Mouse (Mus musculus) adrenal gland (tissue): ENCODE measurements at regions not wholly inside any gene's neighbourhood (a gene's known extent, or its start where the extent isn't known, plus 50 kb on each side); places are given as distances from the start of the nearest gene placed in this dataset.
"Not testable (repeated sequence)": the region's sequence is repeated elsewhere in the genome, so short reads cannot be mapped to it uniquely, and the experiment has no call there.

Source experiments
- intact Hi-C: fragments of 180-260 bp; cut with DNase I; formaldehyde crosslinking; loops from one replicate; pipeline ENCODE4 v1.15.1; 2025

GRCm38 (mm10) chr17:82674593-82674992 lies 540.5 kb upstream of the Pkdcc start:
- intact Hi-C loops, result no loop called here

- intact Hi-C loops, result not testable (repeated sequence)
Observed at GRCm38 (mm10) chr17:82666557-82666956, 548.5 kb upstream of the Pkdcc start.

GRCm38 (mm10) chr17:82664352-82664751 lies 550.7 kb upstream of the Pkdcc start:
- intact Hi-C loops, result no loop called here

GRCm38 (mm10) chr17:82636459-82637189 lies 578.5 kb upstream of the Pkdcc start:
- intact Hi-C loops, result no loop called here

GRCm38 (mm10) chr17:82635849-82636248 lies 579.2 kb upstream of the Pkdcc start:
- intact Hi-C loops, result no loop called here

GRCm38 (mm10) chr17:82606642-82607175 lies 608.4 kb upstream of the Pkdcc start:
- intact Hi-C loops, result no loop called here

GRCm38 (mm10) chr17:82583801-82584200 lies 631.3 kb upstream of the Pkdcc start:
- intact Hi-C loops, result no loop called here

GRCm38 (mm10) chr17:82533521-82533920 lies 681.6 kb upstream of the Pkdcc start:
- intact Hi-C loops, result no loop called here

GRCm38 (mm10) chr17:82518129-82518528 lies 697.0 kb upstream of the Pkdcc start:
- intact Hi-C loops, result no loop called here

- intact Hi-C loops, result no loop called here
Observed at GRCm38 (mm10) chr17:82516850-82517249, 698.2 kb upstream of the Pkdcc start.

- intact Hi-C loops, result no loop called here
Observed at GRCm38 (mm10) chr17:82513816-82514215, 701.3 kb upstream of the Pkdcc start.

GRCm38 (mm10) chr17:82504291-82504690 lies 710.8 kb upstream of the Pkdcc start:
- intact Hi-C loops, result no loop called here

- intact Hi-C loops, result loop anchor here (10.0 kb wide), 1 partner anchor 229 kb away; no protein-coding TSS in a partner anchor
Observed at GRCm38 (mm10) chr17:82485544-82485943, 729.5 kb upstream of the Pkdcc start.

- intact Hi-C loops, result loop anchor here (10.0 kb wide), 1 partner anchor 230 kb away; no protein-coding TSS in a partner anchor
Observed at GRCm38 (mm10) chr17:82484609-82485008, 730.5 kb upstream of the Pkdcc start.

GRCm38 (mm10) chr17:82457972-82458371 lies 719.8 kb upstream of the Slc8a1 start:
- intact Hi-C loops, result no loop called here

GRCm38 (mm10) chr17:82453847-82454246 lies 715.7 kb upstream of the Slc8a1 start:
- intact Hi-C loops, result no loop called here

- intact Hi-C loops, result no loop called here
Observed at GRCm38 (mm10) chr17:82439105-82439504, 700.9 kb upstream of the Slc8a1 start.

GRCm38 (mm10) chr17:82437206-82437605 lies 699.0 kb upstream of the Slc8a1 start:
- intact Hi-C loops, result no loop called here

- intact Hi-C loops, result no loop called here
Observed at GRCm38 (mm10) chr17:82432678-82433077, 694.5 kb upstream of the Slc8a1 start.

GRCm38 (mm10) chr17:82408296-82408695 lies 670.1 kb upstream of the Slc8a1 start:
- intact Hi-C loops, result no loop called here

GRCm38 (mm10) chr17:82399328-82399727 lies 661.2 kb upstream of the Slc8a1 start:
- intact Hi-C loops, result no loop called here

GRCm38 (mm10) chr17:82379371-82379770 lies 641.2 kb upstream of the Slc8a1 start:
- intact Hi-C loops, result not testable (repeated sequence)

- intact Hi-C loops, result no loop called here
Observed at GRCm38 (mm10) chr17:82378248-82378820, 640.2 kb upstream of the Slc8a1 start.
